Mouse (Mus musculus) cortical plate, adult 2 months (tissue): Measurements from ENCODE around the gene Nr2f2.

Experiments
- CTCF ChIP-seq: fragments of 200-500 bp; IDR thresholded peaks from 2 replicates; pipeline ENCODE4 v1.5.1; 2011; ENCODE audit warnings: mild to moderate bottlenecking, control low read depth, low read length; ENCODE audit not compliant: insufficient read depth; ENCODE audit errors: extremely low read depth
- POLR2A ChIP-seq: fragments of 200-500 bp; IDR thresholded peaks from 2 replicates; pipeline ENCODE4 v1.6.1; 2011; ENCODE audit warnings: mild to moderate bottlenecking, low read length, control low read depth; ENCODE audit not compliant: insufficient read depth; ENCODE audit errors: extremely low read depth

DNA sequence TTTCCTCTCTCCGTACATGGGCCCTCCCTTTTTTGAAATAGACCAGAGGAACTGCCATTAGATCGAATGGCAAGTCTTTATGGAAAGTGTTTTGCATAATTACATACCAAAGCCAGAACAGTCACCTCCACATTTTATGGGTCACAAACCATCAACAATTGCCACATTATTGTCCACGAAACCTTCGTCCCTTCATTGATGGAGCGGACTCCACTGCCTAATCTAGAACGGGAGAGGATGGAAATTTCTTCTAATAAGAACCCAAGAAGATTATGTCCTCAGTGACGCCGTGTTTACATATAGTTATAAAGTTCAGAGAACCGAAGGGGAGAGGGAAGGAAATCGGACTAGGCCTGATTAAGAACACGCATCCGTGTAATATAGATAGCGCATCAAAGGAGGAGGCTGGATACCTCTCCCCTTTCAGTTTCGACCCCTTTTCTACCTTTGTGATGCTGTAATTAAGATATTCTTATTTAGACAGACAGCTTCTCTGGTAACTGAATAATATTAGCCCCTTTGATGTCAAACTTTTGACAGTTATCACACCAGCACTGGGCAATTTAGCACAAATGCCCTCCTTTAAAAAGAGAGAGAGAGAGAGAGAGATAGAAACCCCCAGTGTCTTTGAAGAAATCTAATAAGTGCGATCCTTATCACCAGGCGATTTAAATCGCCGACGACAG, 36.9 kb downstream of the Nr2f2 start:
- TF ChIP-seq CTCF, result no peak
- TF ChIP-seq POLR2A, result no peak
